Mouse (Mus musculus): ENCODE data around the gene Rala. TPM values are rescaled to one million over a fixed set of nuclear protein-coding genes. Genes with fewer than 3 reads are reported as not detected.

Rala gene
- total and polyA plus RNA-seq, 3 experiments: 26.7 to 45.3 (median 31.1) TPM

- H3K4me3 ChIP-seq (replicated peaks in 1 of 3; ENCODE audit: low read depth in 2 of 3, low read length in 2 of 3, poor library complexity in 1 of 3): no peak overlapping the region
- in situ Hi-C loops (cut with MboI; ENCODE audit: low pct_ligation_motif_present, low pct_unique_long_range_greater_than_20kb, low sequenced_read_pairs): no loop called here
- TF ChIP-seq USF2 (conservative IDR thresholded peaks at IDR 0.05; ENCODE audit: low read depth, low read length) (no peak), MAZ (IDR thresholded peaks at IDR 0.05; ENCODE audit: low read depth, low read length) (no peak), NELFE (IDR thresholded peaks at IDR 0.05; ENCODE audit: low read depth, low read length) (no peak), PAX5 (IDR thresholded peaks at IDR 0.05; ENCODE audit: low read length) (no peak), MEF2A (IDR thresholded peaks at IDR 0.05; ENCODE audit: borderline replicate concordance, low read depth, low read length) (no peak), JUN (IDR thresholded peaks at IDR 0.05; ENCODE audit: insufficient read depth, low read depth, low read length) (no peak), HCFC1 (IDR thresholded peaks at IDR 0.05; ENCODE audit: low read depth, low read length) (no peak), ZMIZ1 (IDR thresholded peaks at IDR 0.05; ENCODE audit: low read depth, low read length) (no peak), MAFK (IDR thresholded peaks at IDR 0.05; ENCODE audit: insufficient replicate concordance, low read length) (no peak), TBP (conservative IDR thresholded peaks at IDR 0.05; ENCODE audit: low read depth, low read length) (no peak), NRF1 (IDR thresholded peaks at IDR 0.05; ENCODE audit: low read depth, low read length) (no peak), MYC (IDR thresholded peaks at IDR 0.05; ENCODE audit: low read depth, low read length) (no peak), CHD1 (IDR thresholded peaks at IDR 0.05; ENCODE audit: low read depth, low read length) (no peak), ZC3H11A (IDR thresholded peaks at IDR 0.05; ENCODE audit: low read depth, low read length) (no peak), USF1 (IDR thresholded peaks at IDR 0.05; ENCODE audit: low read depth, low read length) (no peak), ELF1 (IDR thresholded peaks at IDR 0.05; ENCODE audit: low read depth, low read length) (no peak), ZKSCAN1 (IDR thresholded peaks at IDR 0.05; ENCODE audit: borderline replicate concordance, low read depth, low read length) (no peak), ZNF384 (IDR thresholded peaks at IDR 0.05; ENCODE audit: low read depth, low read length) (no peak), MXI1 (IDR thresholded peaks at IDR 0.05; ENCODE audit: low read depth, low read length) (no peak), TCF12 (IDR thresholded peaks at IDR 0.05; ENCODE audit: low read depth, low read length) (no peak)
- H3K36me3 ChIP-seq (replicated peaks in 1 of 2; ENCODE audit: control insufficient read depth in 1 of 2, insufficient read depth in 1 of 2, low read length in 1 of 2): no peaks in the 10 kb centered on the region
- no peak for DNase-seq (ENCODE audit: extremely low read depth)
- H3K79me2 ChIP-seq (replicated peaks; ENCODE audit: control insufficient read depth, extremely low read depth, insufficient read depth, poor library complexity, severe bottlenecking): no peaks in the 10 kb centered on the region
- no peaks in the 10 kb centered on the region for H3K4me1 ChIP-seq (ENCODE audit: control insufficient read depth in 1 of 2, insufficient read depth in 2 of 2)
- no peaks in the 10 kb centered on the region for H3K27me3 ChIP-seq (replicated peaks)
- H3K9ac ChIP-seq (ENCODE audit: insufficient read depth, low read depth): no peak overlapping the region
- dilution Hi-C loops (cut with MboI; ENCODE audit: extremely low pct_ligation_motif_present, extremely low pct_unique_long_range_greater_than_20kb, low sequenced_read_pairs): no loop called here
- no peak overlapping the region for H3K4me2 ChIP-seq (ENCODE audit: insufficient read depth, low read depth, poor library complexity, severe bottlenecking)
- peaks cover 1% of the 10 kb centered on the region for H3K9me3 ChIP-seq (replicated peaks; ENCODE audit: low read length)
- no peak overlapping the region for H3K27ac ChIP-seq (ENCODE audit: insufficient read depth, low read depth)
Measured at GRCm38 (mm10) chr13:17854755-17855154, 89.3 kb downstream of the Rala start.

GRCm38 (mm10) chr13:17843336-17843735 is 100.7 kb downstream of the Rala start:
- Histone ChIP-seq H3K4me2 (ENCODE audit: insufficient read depth, low read depth, poor library complexity, severe bottlenecking) (no peak overlapping the region), H3K36me3 (replicated peaks in 1 of 2; ENCODE audit: control insufficient read depth in 1 of 2, insufficient read depth in 1 of 2, low read length in 1 of 2) (no peaks in the 10 kb centered on the region), H3K27ac (ENCODE audit: insufficient read depth, low read depth) (no peak overlapping the region), H3K9ac (ENCODE audit: insufficient read depth, low read depth) (no peak overlapping the region), H3K79me2 (replicated peaks; ENCODE audit: control insufficient read depth, extremely low read depth, insufficient read depth, poor library complexity, severe bottlenecking) (no peaks in the 10 kb centered on the region), H3K27me3 (replicated peaks) (no peaks in the 10 kb centered on the region), H3K4me3 (replicated peaks in 1 of 3; ENCODE audit: low read depth in 2 of 3, low read length in 2 of 3, poor library complexity in 1 of 3) (no peak overlapping the region), H3K4me1 (ENCODE audit: control insufficient read depth in 1 of 2, insufficient read depth in 2 of 2) (0 out of 4 replicates have a peak, but pooled peaks cover 0 to under 1% of the 10 kb centered on the region in 2 experiments), H3K9me3 (replicated peaks; ENCODE audit: low read length) (no peaks in the 10 kb centered on the region)
- dilution Hi-C loops (cut with MboI; ENCODE audit: extremely low pct_ligation_motif_present, extremely low pct_unique_long_range_greater_than_20kb, low sequenced_read_pairs): no loop called here
- no peak for DNase-seq (ENCODE audit: extremely low read depth)
- TF ChIP-seq TCF12 (IDR thresholded peaks at IDR 0.05; ENCODE audit: low read depth, low read length): no peak
- no peak for TF ChIP-seq KAT2A (IDR thresholded peaks at IDR 0.05; ENCODE audit: insufficient replicate concordance, low read length)
- TF ChIP-seq ETS1 (conservative IDR thresholded peaks at IDR 0.05; ENCODE audit: low read depth, low read length): no peak
- no peak for TF ChIP-seq MXI1 (IDR thresholded peaks at IDR 0.05; ENCODE audit: low read depth, low read length)
- TF ChIP-seq RCOR1 (conservative IDR thresholded peaks at IDR 0.05; ENCODE audit: low read depth, low read length): no peak
- TF ChIP-seq MEF2A (IDR thresholded peaks at IDR 0.05; ENCODE audit: borderline replicate concordance, low read depth, low read length): no peak
- in situ Hi-C loops (cut with MboI; ENCODE audit: low pct_ligation_motif_present, low pct_unique_long_range_greater_than_20kb, low sequenced_read_pairs): no loop called here

Measured in CH12.LX (cell line).